Mouse (Mus musculus): ENCODE measurements at regions not wholly inside any gene's neighbourhood (a gene's known extent, or its start where the extent isn't known, plus 50 kb on each side); places are given as distances from the start of the nearest gene placed in this dataset.
A peak's percentile ranks its signal among the peaks of the same experiment; 100 is the strongest.
"Not testable (repeated sequence)": the region's sequence is repeated elsewhere in the genome, so short reads cannot be mapped to it uniquely, and the experiment has no call there.

DNA sequence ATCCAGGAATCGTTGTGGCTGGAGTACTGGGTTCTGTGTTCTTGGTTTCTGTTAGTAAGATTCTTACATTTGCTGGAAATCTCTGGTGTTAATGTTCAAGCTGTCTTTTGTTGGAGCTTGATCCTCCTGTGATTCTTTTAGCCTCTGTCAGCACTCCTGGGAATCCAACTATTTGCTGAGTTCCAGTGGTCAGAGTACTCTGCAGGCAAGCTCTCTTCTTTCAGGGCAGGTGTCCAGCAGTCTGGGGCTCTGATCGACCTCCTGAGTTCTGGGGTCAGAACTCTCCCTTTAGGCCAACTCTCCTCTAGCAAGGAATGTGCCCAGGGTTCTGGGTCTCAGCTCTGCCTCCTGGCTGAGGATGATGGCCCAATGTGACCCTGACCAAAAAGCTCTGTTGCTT is 1857.2 kb upstream of the Pcdh17 start:
- DNase-seq = peak; percentile 72

DNA sequence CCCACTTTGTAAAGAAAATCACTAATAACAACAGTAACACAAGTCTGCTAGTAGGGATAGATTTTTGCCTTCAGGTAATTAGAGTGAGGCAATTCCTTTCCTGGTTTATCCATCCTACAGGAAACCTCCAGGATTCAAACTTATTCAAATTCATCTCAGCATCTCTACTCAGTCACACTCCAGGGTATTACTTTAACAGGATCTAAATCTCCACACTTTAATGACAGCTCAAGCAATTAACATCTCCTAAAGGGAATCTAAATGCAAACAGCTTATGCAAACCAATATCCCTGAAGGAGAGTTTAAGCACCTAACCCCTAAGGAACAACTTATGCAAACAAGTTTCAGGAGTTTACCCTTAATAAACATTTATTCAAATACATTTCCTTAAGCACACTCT is 1835.7 kb upstream of the Pcdh17 start:
- no peak for DNase-seq

DNA sequence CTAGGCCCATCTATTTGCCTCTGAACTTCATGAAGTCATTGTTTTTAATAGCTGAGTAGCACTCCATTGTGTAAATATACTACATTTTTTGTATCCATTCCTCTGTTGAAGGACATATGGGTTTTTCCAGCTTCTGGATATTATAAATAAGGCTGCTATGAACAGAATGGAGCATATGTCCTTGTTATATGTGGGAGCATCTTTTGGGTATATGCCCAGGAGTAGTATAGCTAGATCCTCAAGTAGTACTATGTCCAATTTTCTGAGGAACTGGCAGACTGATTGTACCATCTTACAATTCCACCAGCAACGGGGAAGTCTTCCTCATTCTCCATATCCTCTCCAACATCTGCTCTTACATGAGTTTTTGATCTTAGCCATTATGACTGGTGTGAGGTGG is 1832.6 kb upstream of the Pcdh17 start:
- not testable (repeated sequence) for DNase-seq
